Mouse (Mus musculus) CH12.LX (cell line): Measurements from ENCODE around the gene Neurog3. TPM values are rescaled to one million over a fixed set of nuclear protein-coding genes. Genes with fewer than 3 reads are reported as not detected.

Experiments
- DNase-seq: peaks from one replicate; pipeline ENCODE4 v3.0.0-alpha.2; 2013; ENCODE audit errors: extremely low read depth
- H3K27ac ChIP-seq: 2 replicates; pipeline ENCODE4 v1.5.1; 2012; ENCODE audit warnings: low read depth, mild to moderate bottlenecking, control low read depth, moderate library complexity; ENCODE audit not compliant: insufficient read depth
- H3K27me3 ChIP-seq: replicated peaks from 2 replicates; pipeline ENCODE3; 2012; ENCODE audit warnings: inconsistent platforms
- H3K36me3 ChIP-seq, 2 experiments: replicated peaks in 1 of 2; 2 replicates each; pipeline versions ENCODE3 to v1.6.1; 2012; ENCODE audit warnings: inconsistent platforms in 1 of 2, low read length in 1 of 2, mild to moderate bottlenecking in 1 of 2, mixed read lengths in 1 of 2, moderate library complexity in 1 of 2; ENCODE audit not compliant: control insufficient read depth in 1 of 2, insufficient read depth in 1 of 2
- H3K4me1 ChIP-seq, 2 experiments: 2 replicates each; pipeline ENCODE4 v1.6.1; 2012; ENCODE audit warnings: inconsistent platforms in 1 of 2, moderate library complexity in 1 of 2; ENCODE audit not compliant: insufficient read depth in 2 of 2, control insufficient read depth in 1 of 2
- H3K4me2 ChIP-seq: 2 replicates; pipeline ENCODE4 v1.6.1; 2012; ENCODE audit warnings: low read depth, mild to moderate bottlenecking, control low read depth; ENCODE audit not compliant: poor library complexity, insufficient read depth, severe bottlenecking
- H3K4me3 ChIP-seq, 3 experiments: fragments of 150-350 bp in 1 of 3; sonication (generic) in 1 of 3; replicated peaks in 1 of 3; 2 replicates each; pipeline versions ENCODE3 to v1.5.1; 2011 to 2012; ENCODE audit warnings: low read depth in 2 of 3, low read length in 2 of 3, mild to moderate bottlenecking in 2 of 3, moderate library complexity in 2 of 3, control low read depth in 1 of 3, improper control_type of control experiment in 1 of 3, inconsistent platforms in 1 of 3, mixed read lengths in 1 of 3; ENCODE audit not compliant: poor library complexity in 1 of 3
- H3K79me2 ChIP-seq: replicated peaks from 2 replicates; pipeline ENCODE4 v1.6.1; 2012; ENCODE audit warnings: mild to moderate bottlenecking, moderate library complexity; ENCODE audit not compliant: control insufficient read depth, poor library complexity, insufficient read depth, severe bottlenecking; ENCODE audit errors: extremely low read depth
- H3K9ac ChIP-seq: 2 replicates; pipeline ENCODE4 v1.6.1; 2012; ENCODE audit warnings: low read depth, mild to moderate bottlenecking, control low read depth, moderate library complexity; ENCODE audit not compliant: insufficient read depth
- H3K9me3 ChIP-seq: replicated peaks from 2 replicates; pipeline ENCODE3; 2012; ENCODE audit warnings: low read length, inconsistent platforms, mixed read lengths
- BHLHE40 ChIP-seq: IDR thresholded peaks from 2 replicates; pipeline ENCODE4 v1.6.1; 2011; ENCODE audit warnings: mild to moderate bottlenecking, low read depth, low read length, improper control_type of control experiment
- CHD1 ChIP-seq: IDR thresholded peaks from 2 replicates; pipeline ENCODE4 v1.6.1; 2012; ENCODE audit warnings: low read depth, low read length, improper control_type of control experiment, inconsistent platforms
- CTCF ChIP-seq, 2 experiments: IDR thresholded peaks in 1 of 2; conservative IDR thresholded peaks in 1 of 2; 2 replicates each; pipeline ENCODE4 v1.5.1; 2011 to 2012; ENCODE audit warnings: low read depth in 2 of 2, low read length in 2 of 2, improper control_type of control experiment in 1 of 2, inconsistent platforms in 1 of 2, mild to moderate bottlenecking in 1 of 2, moderate library complexity in 1 of 2
- ELF1 ChIP-seq: IDR thresholded peaks from 2 replicates; pipeline ENCODE4 v1.6.1; 2014; ENCODE audit warnings: low read depth, mild to moderate bottlenecking, inconsistent platforms, low read length, improper control_type of control experiment
- EP300 ChIP-seq: IDR thresholded peaks from 2 replicates; pipeline ENCODE4 v1.6.1; 2011; ENCODE audit warnings: low read length, improper control_type of control experiment
- ETS1 ChIP-seq: conservative IDR thresholded peaks from 2 replicates; pipeline ENCODE4 v1.6.1; 2012; ENCODE audit warnings: low read depth, mild to moderate bottlenecking, inconsistent platforms, low read length, improper control_type of control experiment, moderate library complexity
- GABPA ChIP-seq: IDR thresholded peaks from 2 replicates; pipeline ENCODE4 v1.6.1; 2012; ENCODE audit warnings: low read depth, low read length, improper control_type of control experiment, inconsistent platforms; ENCODE audit not compliant: insufficient replicate concordance
- IRF4 ChIP-seq: IDR thresholded peaks from 2 replicates; pipeline ENCODE4 v1.6.1; 2014; ENCODE audit warnings: low read depth, mild to moderate bottlenecking, inconsistent platforms, low read length, improper control_type of control experiment
- JUN ChIP-seq: IDR thresholded peaks from 2 replicates; pipeline ENCODE4 v1.6.1; 2011; ENCODE audit warnings: low read depth, mild to moderate bottlenecking, low read length, improper control_type of control experiment, moderate library complexity; ENCODE audit not compliant: insufficient read depth
- JUND ChIP-seq: conservative IDR thresholded peaks from 2 replicates; pipeline ENCODE4 v1.6.1; 2011; ENCODE audit warnings: low read depth, low read length, improper control_type of control experiment
- MAZ ChIP-seq: IDR thresholded peaks from 2 replicates; pipeline ENCODE4 v1.6.1; 2012; ENCODE audit warnings: low read depth, mild to moderate bottlenecking, inconsistent platforms, low read length, improper control_type of control experiment, moderate library complexity
- MEF2A ChIP-seq: IDR thresholded peaks from 2 replicates; pipeline ENCODE4 v1.6.1; 2014; ENCODE audit warnings: low read depth, mild to moderate bottlenecking, inconsistent platforms, low read length, improper control_type of control experiment, borderline replicate concordance
- MXI1 ChIP-seq: IDR thresholded peaks from 2 replicates; pipeline ENCODE4 v1.6.1; 2011; ENCODE audit warnings: mild to moderate bottlenecking, low read depth, low read length, improper control_type of control experiment
- MYC ChIP-seq: IDR thresholded peaks from 2 replicates; pipeline ENCODE4 v1.6.1; 2011; ENCODE audit warnings: low read depth, mild to moderate bottlenecking, improper control_type of control experiment, low read length
- NELFE ChIP-seq: IDR thresholded peaks from 2 replicates; pipeline ENCODE4 v1.6.1; 2011; ENCODE audit warnings: low read depth, low read length, improper control_type of control experiment
- NRF1 ChIP-seq: IDR thresholded peaks from 2 replicates; pipeline ENCODE4 v1.6.1; 2014; ENCODE audit warnings: low read depth, mild to moderate bottlenecking, inconsistent platforms, low read length, improper control_type of control experiment, moderate library complexity
- PAX5 ChIP-seq: IDR thresholded peaks from 2 replicates; pipeline ENCODE4 v1.6.1; 2012; ENCODE audit warnings: low read length, inconsistent platforms, mixed read lengths
- POLR2AphosphoS2 ChIP-seq: IDR thresholded peaks from 2 replicates; pipeline ENCODE4 v1.6.1; 2011; ENCODE audit warnings: low read depth, low read length, improper control_type of control experiment
- RCOR1 ChIP-seq: conservative IDR thresholded peaks from 2 replicates; pipeline ENCODE4 v1.6.1; 2012; ENCODE audit warnings: low read depth, mild to moderate bottlenecking, inconsistent platforms, low read length, improper control_type of control experiment
- SIN3A ChIP-seq: IDR thresholded peaks from 2 replicates; pipeline ENCODE4 v1.6.1; 2012; ENCODE audit warnings: low read length, improper control_type of control experiment, inconsistent platforms
- SMC3 ChIP-seq: IDR thresholded peaks from 2 replicates; pipeline ENCODE4 v1.6.1; 2011; ENCODE audit warnings: low read depth, low read length, improper control_type of control experiment
- TBP ChIP-seq: conservative IDR thresholded peaks from 2 replicates; pipeline ENCODE4 v1.6.1; 2011; ENCODE audit warnings: low read depth, low read length, improper control_type of control experiment
- UBTF ChIP-seq: IDR thresholded peaks from 2 replicates; pipeline ENCODE4 v1.6.1; 2012; ENCODE audit warnings: low read depth, mild to moderate bottlenecking, inconsistent platforms, low read length, improper control_type of control experiment, moderate library complexity
- USF2 ChIP-seq: conservative IDR thresholded peaks from 2 replicates; pipeline ENCODE4 v1.6.1; 2011; ENCODE audit warnings: low read depth, low read length, improper control_type of control experiment
- ZC3H11A ChIP-seq: IDR thresholded peaks from 2 replicates; pipeline ENCODE4 v1.6.1; 2012; ENCODE audit warnings: low read depth, mild to moderate bottlenecking, inconsistent platforms, low read length, improper control_type of control experiment
- ZKSCAN1 ChIP-seq: IDR thresholded peaks from 2 replicates; pipeline ENCODE4 v1.6.1; 2012; ENCODE audit warnings: low read depth, inconsistent platforms, low read length, improper control_type of control experiment, borderline replicate concordance
- ZNF384 ChIP-seq: IDR thresholded peaks from 2 replicates; pipeline ENCODE4 v1.6.1; 2012; ENCODE audit warnings: low read depth, low read length, improper control_type of control experiment, inconsistent platforms
- dilution Hi-C: fragments of 300-500 bp; cut with MboI; formaldehyde crosslinking; loops from 2 replicates; pipeline ENCODE4 v1.14.3; 2020; ENCODE audit warnings: low sequenced_read_pairs; ENCODE audit not compliant: extremely low pct_unique_long_range_greater_than_20kb, extremely low pct_ligation_motif_present
- in situ Hi-C: fragments of 300-500 bp; cut with MboI; formaldehyde crosslinking; loops from 3 replicates; pipeline ENCODE4 v1.14.3; 2019; ENCODE audit warnings: low sequenced_read_pairs, low pct_ligation_motif_present, low pct_unique_long_range_greater_than_20kb, mixed read lengths
- polyA plus RNA-seq: library from polyadenylated mRNA; unstranded; fragments of >175 nt; gene quantifications from 2 replicates; pipeline ENCODE4 v1.2.1, GENCODE M21; 2012; ENCODE audit warnings: low read depth; ENCODE audit not compliant: insufficient read length
- total RNA-seq, 2 experiments: library from RNA; depleted of rRNA; stranded (reverse); fragments of 300-350 nt in 1 of 2; fragments of >200 nt in 1 of 2; gene quantifications; 2 replicates each; pipeline ENCODE4 v1.2.3; 2012 to 2014

The Neurog3 gene
- total and polyA plus RNA-seq, 3 experiments = not detected

DNA sequence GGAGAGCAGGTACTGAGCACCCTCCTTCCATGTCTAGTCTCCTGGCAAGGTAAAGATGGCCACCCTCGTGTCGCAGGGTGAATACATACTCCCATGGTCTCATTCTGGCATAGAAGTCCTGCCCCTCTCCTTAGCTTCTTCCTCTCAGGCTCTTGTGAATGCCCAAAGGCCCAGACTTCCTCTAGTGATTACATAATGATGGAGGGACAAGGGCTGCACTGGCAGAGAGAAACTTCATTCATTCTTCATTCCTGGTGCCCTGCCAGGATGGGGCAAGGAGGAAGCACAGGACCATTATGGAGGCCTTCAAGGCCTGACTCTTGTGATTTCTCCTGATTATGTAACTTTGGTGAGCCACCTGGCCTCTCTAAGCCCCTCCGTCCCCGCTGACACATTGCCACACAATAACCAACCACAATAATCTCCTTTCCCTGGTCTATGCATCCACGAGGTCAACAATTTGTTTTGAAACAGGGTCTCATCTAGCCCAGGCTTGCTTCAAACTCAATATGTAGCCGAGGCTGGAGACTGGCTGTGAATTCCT lies 49.7 kb downstream of the Neurog3 start:
- Histone ChIP-seq H3K4me2 (no peak overlapping the region), H3K79me2 (no peaks in the 10 kb centered on the region), H3K36me3 (no peaks in the 10 kb centered on the region), H3K27ac (no peak overlapping the region), H3K27me3 (peaks cover 65% of the 10 kb centered on the region), H3K9me3 (peaks cover 13% of the 10 kb centered on the region), H3K4me3 (no peak overlapping the region), H3K9ac (no peak overlapping the region), H3K4me1 (no peaks in the 10 kb centered on the region)
- DNase-seq = no peak
- in situ Hi-C loops (no loop called here), dilution Hi-C loops (no loop called here)
- TF ChIP-seq NELFE (no peak), USF2 (no peak), UBTF (no peak), MXI1 (no peak), POLR2AphosphoS2 (no peak), NRF1 (no peak), TBP (no peak)

DNA sequence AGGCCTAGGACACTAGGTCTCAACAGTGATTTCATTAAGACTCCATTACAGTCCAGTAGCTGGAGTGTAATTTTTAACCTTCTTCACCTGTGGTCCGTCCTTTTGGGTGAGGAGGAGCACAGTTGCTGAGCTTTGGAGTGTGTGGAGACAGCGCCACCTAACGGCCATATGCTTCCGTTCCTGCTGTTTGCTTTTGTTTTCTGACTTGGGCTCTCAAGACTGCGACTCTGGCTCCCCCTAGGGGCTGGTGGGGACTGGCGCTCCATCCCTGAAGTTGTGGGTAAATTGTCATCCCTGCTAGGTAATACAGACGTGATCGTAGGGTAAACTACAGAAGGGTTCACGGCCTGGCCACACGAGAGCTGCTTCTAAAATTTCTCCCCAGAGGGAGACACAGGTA lies 50.2 kb downstream of the Neurog3 start:
- Histone ChIP-seq H3K4me2 (no peak overlapping the region), H3K9ac (no peak overlapping the region), H3K4me1 (no peaks in the 10 kb centered on the region), H3K27ac (no peak overlapping the region), H3K4me3 (no peak overlapping the region), H3K27me3 (peaks cover 68% of the 10 kb centered on the region), H3K36me3 (no peaks in the 10 kb centered on the region), H3K79me2 (no peaks in the 10 kb centered on the region)
- in situ Hi-C loops = no loop called here
- dilution Hi-C loops = no loop called here
- peak; percentile 71; the same call in 1 of the 2 replicates for TF ChIP-seq NELFE
- no peak for TF ChIP-seq ZNF384
- TF ChIP-seq PAX5 = no peak
- TF ChIP-seq EP300 = no peak
- TF ChIP-seq SMC3 = peak; percentile 100
- TF ChIP-seq ELF1 = peak; percentile 69
- 0 out of 2 replicates have a peak, but pooled peaks have one; percentile 41 for TF ChIP-seq SIN3A
- no peak for TF ChIP-seq NRF1
- peak; percentile 97 to 100 for TF ChIP-seq CTCF (conservative IDR thresholded peaks at IDR 0.05 in 1 of 2, IDR thresholded peaks at IDR 0.05 in 1 of 2; ENCODE audit: low read depth in 2 of 2, low read length in 2 of 2)
- 0 out of 2 replicates have a peak, but pooled peaks have one; percentile 35 for TF ChIP-seq RCOR1
- TF ChIP-seq CHD1 = no peak
- TF ChIP-seq GABPA = no peak
- peak; percentile 74; the same call in 1 of the 2 replicates for TF ChIP-seq MYC
- peak; percentile 71 for TF ChIP-seq IRF4
- no peak for TF ChIP-seq ETS1
- TF ChIP-seq ZKSCAN1 = no peak
- no peak for TF ChIP-seq JUN
- no peak for TF ChIP-seq JUND
- TF ChIP-seq ZC3H11A = peak; percentile 97
- TF ChIP-seq MEF2A = peak; percentile 61; the same call in 1 of the 2 replicates
- TF ChIP-seq BHLHE40 = 0 out of 2 replicates have a peak, but pooled peaks have one; percentile 18
- TF ChIP-seq MAZ = no peak
- TF ChIP-seq, all 38 proteins: peak for 11
- DNase-seq = peak; percentile 96
- H3K9me3 ChIP-seq = peaks cover 11% of the 10 kb centered on the region
